Mouse (Mus musculus) layer of hippocampus, adult 2 months (tissue): Measurements from ENCODE around the gene Mical3. TPM values are rescaled to one million over a fixed set of nuclear protein-coding genes. Genes with fewer than 3 reads are reported as not detected.

Source experiments
- DNase-seq, 2 experiments: peaks; one replicate each; pipeline ENCODE4 v3.0.0; 2022; ENCODE audit warnings: low spot score in 2 of 2
- H3K27ac ChIP-seq: fragments of 200-600 bp; 2 replicates; pipeline ENCODE4 v1.8.1; 2022
- H3K4me3 ChIP-seq: fragments of 200-600 bp; 2 replicates; pipeline ENCODE4 v1.8.1; 2022; ENCODE audit warnings: mild to moderate bottlenecking
- CTCF ChIP-seq: fragments of 200-600 bp; conservative IDR thresholded peaks from 2 replicates; pipeline ENCODE4 v1.8.1; 2022; ENCODE audit warnings: antibody characterized with exemption, mild to moderate bottlenecking, moderate library complexity
- total RNA-seq, 2 experiments: library from RNA; stranded (reverse); gene quantifications; 2 replicates each; pipeline ENCODE4 v1.2.3; 2021

Mical3 gene
- total RNA-seq, 2 experiments from 2014 or later = 89.5 to 94.6 TPM

- no peak for TF ChIP-seq CTCF
- DNase-seq = no peak
- H3K27ac ChIP-seq = no peak overlapping the region
- no peak overlapping the region for H3K4me3 ChIP-seq
These were observed 49.3 kb downstream of the Mical3 start for GRCm38 (mm10) chr6:121081288-121082093.

DNA sequence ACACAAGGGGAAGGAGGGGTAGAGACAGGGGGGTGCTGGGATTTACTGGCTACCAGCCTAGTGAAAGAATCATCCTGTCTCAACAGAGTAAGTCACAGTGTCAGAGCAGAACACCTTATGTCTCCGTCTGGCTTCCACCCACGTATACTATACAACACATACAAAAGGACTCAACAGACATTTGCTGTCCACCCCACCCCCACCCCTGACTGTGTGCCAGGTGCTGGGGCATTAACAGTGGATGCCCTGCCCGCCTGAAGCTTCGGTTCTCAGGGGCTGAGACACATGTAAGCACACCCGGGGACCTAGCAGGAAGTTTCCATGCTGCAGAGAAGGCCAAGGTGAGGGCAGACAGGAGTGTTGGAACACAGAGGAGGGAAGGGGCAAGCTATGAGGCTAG, 52.6 kb downstream of the Mical3 start:
- no peak for TF ChIP-seq CTCF
- H3K4me3 ChIP-seq = no peak overlapping the region
- no peak for DNase-seq
- H3K27ac ChIP-seq = no peak overlapping the region

DNA sequence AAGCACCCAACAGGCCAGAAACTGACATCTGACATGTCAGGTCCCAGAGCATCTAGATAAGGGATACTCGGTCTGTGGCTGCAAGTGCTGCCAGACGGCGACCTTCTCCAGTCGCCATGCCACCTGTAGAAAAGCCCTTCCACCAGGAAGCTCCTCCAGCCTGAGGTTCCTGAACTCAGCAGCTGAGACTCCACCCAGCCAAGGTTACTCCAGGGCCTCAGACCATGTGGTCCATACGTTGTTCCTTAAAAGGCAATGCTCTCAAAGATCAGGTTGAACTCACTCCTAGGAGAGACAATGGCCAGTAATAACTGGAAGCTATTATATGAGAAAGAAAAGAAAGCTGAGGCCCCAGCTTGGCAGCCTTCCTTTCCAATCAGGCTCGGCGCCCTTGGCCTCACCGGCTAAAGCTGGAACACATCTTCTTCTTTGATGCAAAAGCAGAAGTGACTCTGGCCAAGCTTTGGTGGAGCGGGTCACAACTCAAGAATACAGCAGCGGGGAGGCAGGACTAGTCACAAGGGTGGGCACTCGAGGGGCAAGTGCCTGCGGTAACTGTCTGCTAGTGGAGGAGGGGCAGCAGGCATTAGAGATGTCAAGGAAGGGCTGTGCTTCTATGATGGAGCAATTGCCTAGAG, 53.8 kb downstream of the Mical3 start:
- no peak for DNase-seq
- Histone ChIP-seq H3K4me3 (no peak overlapping the region), H3K27ac (no peak overlapping the region)
- no peak for TF ChIP-seq CTCF

DNA sequence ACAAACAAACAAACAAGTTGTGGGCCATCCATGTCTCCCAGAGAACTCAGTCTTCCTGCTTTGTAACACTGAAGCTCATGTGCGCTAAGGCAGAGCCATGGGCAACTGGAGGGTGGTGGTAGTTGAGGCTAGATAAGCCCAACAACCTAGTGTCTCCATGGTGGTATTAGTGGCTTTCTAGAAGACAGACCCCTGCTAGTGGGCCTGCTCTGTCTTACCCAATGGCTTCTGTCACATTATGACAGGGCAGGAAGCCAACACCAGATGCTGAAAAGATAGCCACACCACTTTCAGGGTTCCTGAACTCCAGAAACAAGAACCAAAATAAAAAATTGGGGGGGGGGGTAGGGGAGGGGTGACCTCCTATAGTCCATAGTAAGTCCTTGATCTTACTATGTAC, 55.0 kb downstream of the Mical3 start:
- TF ChIP-seq CTCF = no peak
- H3K27ac ChIP-seq = no peak overlapping the region
- no peak for DNase-seq
- no peak overlapping the region for H3K4me3 ChIP-seq

DNA sequence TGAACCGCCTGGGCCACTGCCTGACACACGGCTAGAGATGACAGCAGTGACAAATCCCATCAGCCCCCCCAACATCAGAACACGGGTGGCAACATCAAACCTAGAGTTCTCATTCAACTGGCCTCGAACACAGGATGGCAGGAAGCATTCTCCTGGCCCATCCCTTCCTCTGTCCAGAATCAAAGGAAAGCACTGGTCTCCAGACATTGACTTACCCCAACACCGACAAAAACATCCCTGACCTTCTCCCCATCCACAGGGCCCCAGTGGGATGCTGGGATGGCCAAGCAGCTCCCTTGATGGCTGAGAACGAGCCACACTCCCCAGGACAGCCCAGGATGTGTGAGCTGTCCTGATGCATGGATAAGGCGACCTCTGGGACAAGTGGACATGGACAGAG, 57.5 kb downstream of the Mical3 start:
- Histone ChIP-seq H3K4me3 (no peak overlapping the region), H3K27ac (peak overlapping the region; percentile 8; the same call in 1 of the 2 replicates)
- DNase-seq = no peak
- TF ChIP-seq CTCF = no peak

GRCm38 (mm10) chr6:121072615-121073014, 58.2 kb downstream of the Mical3 start:
- DNase-seq = no peak
- Histone ChIP-seq H3K4me3 (no peak overlapping the region), H3K27ac (no peak overlapping the region)
- TF ChIP-seq CTCF = peak; percentile 41

- no peak for DNase-seq
- no peak for TF ChIP-seq CTCF
- Histone ChIP-seq H3K27ac (no peak overlapping the region), H3K4me3 (no peak overlapping the region)
These were observed 60.1 kb downstream of the Mical3 start for GRCm38 (mm10) chr6:121070584-121071230.

DNA sequence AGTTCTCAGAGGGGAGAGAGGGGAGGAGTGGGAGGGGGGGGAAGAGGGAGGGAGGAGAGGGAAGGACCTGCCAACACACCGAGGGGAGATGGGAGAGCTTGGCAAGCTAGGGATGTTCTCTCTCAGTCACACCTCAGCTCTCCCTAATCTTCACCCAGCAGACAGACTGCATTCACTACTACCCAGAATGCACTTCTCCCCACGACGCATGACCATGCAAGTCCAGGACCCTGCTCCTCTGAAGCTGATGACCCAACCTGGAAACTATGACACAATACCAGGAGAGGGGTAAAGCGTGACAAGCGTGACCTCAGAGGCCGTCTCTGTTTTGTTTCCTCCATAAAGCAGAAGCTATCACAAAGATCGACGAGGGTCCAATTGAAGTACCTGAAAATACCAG, 61.6 kb downstream of the Mical3 start:
- DNase-seq = no peak
- Histone ChIP-seq H3K27ac (no peak overlapping the region), H3K4me3 (no peak overlapping the region)
- no peak for TF ChIP-seq CTCF

DNA sequence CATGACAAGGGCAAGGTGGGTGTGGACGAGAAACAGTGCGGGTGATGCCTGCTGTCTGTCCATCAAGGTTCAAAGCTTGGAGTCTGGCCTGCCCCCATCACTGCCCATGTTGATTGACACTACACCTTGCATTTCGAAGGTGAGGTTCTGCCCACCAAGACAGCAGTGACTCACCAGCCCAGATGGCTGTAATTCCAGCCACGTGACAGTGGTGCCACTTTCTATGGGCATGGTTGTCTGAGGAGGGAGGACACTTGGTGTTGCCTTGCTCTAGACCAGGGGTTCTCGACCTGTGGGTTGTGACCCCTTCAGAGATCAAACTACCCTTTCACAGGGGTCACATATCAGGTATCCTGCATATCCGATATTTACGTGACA, 62.7 kb downstream of the Mical3 start:
- Histone ChIP-seq H3K27ac (no peak overlapping the region), H3K4me3 (no peak overlapping the region)
- DNase-seq = no peak
- no peak for TF ChIP-seq CTCF

DNA sequence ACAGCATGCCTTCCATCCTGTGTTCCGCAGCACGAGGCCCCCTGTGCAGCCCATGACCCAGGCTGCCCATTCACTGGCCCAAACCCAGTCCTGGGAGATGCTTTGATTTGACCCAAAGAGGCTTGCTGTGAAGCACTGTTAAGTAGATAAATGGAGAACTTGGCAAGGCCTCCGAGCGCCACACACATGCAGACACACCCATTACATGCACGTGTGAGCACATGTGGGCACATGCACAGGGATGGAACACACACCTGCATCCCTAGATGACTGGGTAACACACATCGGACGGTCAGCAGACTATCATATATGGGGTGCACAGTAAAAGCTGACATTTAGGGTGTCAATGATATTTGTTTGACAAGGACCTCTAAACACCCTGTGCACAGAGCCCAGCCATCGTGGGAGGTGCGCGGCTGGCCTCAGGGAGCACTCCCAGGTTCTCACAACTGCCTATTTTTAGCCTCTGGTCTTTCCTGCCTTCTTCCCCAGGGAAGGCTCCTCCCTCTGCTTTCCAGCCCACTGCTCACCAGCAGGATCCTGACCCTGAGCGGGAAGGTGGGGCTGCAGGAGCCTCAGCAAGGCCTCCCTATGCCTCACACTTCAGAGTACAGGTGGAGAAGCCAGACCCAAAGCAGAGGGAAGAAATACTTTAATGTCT, 63.2 kb downstream of the Mical3 start:
- DNase-seq = no peak
- no peak overlapping the region for H3K4me3 ChIP-seq
- TF ChIP-seq CTCF = no peak
- no peak overlapping the region for H3K27ac ChIP-seq

DNA sequence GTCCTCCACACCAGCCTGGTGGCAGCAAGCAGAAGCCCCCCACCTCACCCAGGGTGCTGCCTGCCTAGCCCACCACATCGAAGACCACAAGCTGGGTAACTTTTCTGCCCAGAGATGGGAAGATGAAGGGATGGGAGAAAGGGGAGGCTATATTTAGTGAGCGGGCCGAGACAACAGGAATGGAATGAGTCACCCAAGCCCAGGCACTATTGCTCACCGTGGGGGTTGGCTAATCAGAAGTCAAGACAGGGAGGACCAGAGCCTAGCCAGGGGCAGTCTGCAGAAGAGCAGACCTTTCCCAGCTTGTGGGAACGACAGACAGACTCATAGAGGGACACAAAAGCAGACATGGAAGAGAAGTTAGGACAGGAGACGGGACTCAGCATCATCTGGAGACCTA, 64.0 kb downstream of the Mical3 start:
- no peak for TF ChIP-seq CTCF
- no peak overlapping the region for H3K4me3 ChIP-seq
- H3K27ac ChIP-seq = no peak overlapping the region
- no peak for DNase-seq

- no peak overlapping the region for H3K27ac ChIP-seq
- no peak overlapping the region for H3K4me3 ChIP-seq
- no peak for DNase-seq
- no peak for TF ChIP-seq CTCF
These were observed 66.3 kb downstream of the Mical3 start for GRCm38 (mm10) chr6:121064356-121065015.

DNA sequence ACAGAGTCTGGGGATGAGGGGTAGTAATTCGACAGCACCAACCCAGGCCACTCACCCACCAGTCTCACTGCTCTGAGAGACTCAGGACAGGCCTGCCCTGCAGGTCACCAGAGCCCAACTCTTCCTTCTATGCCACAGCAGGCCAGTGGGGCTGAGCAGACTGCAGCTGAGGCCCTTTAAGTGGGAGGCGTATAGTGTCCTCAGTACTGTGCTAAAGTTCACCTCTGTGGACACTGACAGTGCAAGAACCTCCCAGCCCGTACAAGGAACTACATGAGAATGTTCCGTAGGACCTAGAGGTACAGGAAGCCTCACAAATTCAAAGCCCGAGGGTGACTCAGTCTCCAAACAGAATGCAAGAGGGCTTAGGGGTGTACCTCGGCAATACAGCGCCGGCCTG, 67.0 kb downstream of the Mical3 start:
- DNase-seq = no peak
- TF ChIP-seq CTCF = no peak
- Histone ChIP-seq H3K27ac (no peak overlapping the region), H3K4me3 (no peak overlapping the region)
